Mouse (Mus musculus) thymus, adult 2 months (tissue): ENCODE measurements around the gene Cenpx. TPM values are rescaled to one million over a fixed set of nuclear protein-coding genes. Genes with fewer than 3 reads are reported as not detected.

Experiments used
- DNase-seq: peaks from one replicate; pipeline ENCODE4 v3.0.0; 2021
- H3K27ac ChIP-seq: fragments of 200-500 bp; 2 replicates; pipeline ENCODE4 v1.5.1; 2012; ENCODE audit warnings: low read length, control low read depth; ENCODE audit not compliant: control insufficient read depth, insufficient read depth
- H3K27me3 ChIP-seq: fragments of 200-500 bp; 2 replicates; pipeline ENCODE4 v1.6.1; 2012; ENCODE audit warnings: mild to moderate bottlenecking, low read length, moderate library complexity, mixed read lengths; ENCODE audit not compliant: control insufficient read depth, insufficient read depth
- H3K36me3 ChIP-seq: fragments of 200-500 bp; 2 replicates; pipeline ENCODE4 v1.6.1; 2012; ENCODE audit warnings: mild to moderate bottlenecking, low read length, moderate library complexity; ENCODE audit not compliant: control insufficient read depth, insufficient read depth
- H3K4me1 ChIP-seq: fragments of 200-500 bp; replicated peaks from 2 replicates; pipeline ENCODE4 v1.6.1; 2012; ENCODE audit warnings: low read length; ENCODE audit not compliant: control insufficient read depth, insufficient read depth
- H3K4me3 ChIP-seq: fragments of 200-500 bp; 2 replicates; pipeline ENCODE4 v1.5.1; 2012; ENCODE audit warnings: mild to moderate bottlenecking, low read length, control low read depth, moderate library complexity; ENCODE audit not compliant: control insufficient read depth, insufficient read depth
- CTCF ChIP-seq: fragments of 200-500 bp; IDR thresholded peaks from 2 replicates; pipeline ENCODE4 v1.5.1; 2012; ENCODE audit warnings: mild to moderate bottlenecking, control low read depth, low read length, moderate library complexity, borderline replicate concordance; ENCODE audit not compliant: control insufficient read depth, poor library complexity, insufficient read depth; ENCODE audit errors: extremely low read depth
- POLR2A ChIP-seq: fragments of 200-500 bp; IDR thresholded peaks from 2 replicates; pipeline ENCODE4 v1.6.1; 2012; ENCODE audit warnings: mild to moderate bottlenecking, low read length, control low read depth, moderate library complexity; ENCODE audit not compliant: control insufficient read depth, poor library complexity, insufficient read depth; ENCODE audit errors: extremely low read depth
- WGBS: fragments of 180-500 bp; shearing (Covaris S2); methylation state at CpG from one replicate; pipeline ENCODE4 v1.1.7; 2018; 5-methylcytosine and 5-hydroxymethylcytosine counted together
- polyA plus RNA-seq: library from polyadenylated mRNA; depleted of rRNA; stranded (reverse); fragments of >200 nt; gene quantifications from 2 replicates; pipeline ENCODE4 v1.2.3, GENCODE M21; 2012; rRNA removed

The Cenpx gene
- polyA plus RNA-seq, 1 experiment: 112 TPM

DNA sequence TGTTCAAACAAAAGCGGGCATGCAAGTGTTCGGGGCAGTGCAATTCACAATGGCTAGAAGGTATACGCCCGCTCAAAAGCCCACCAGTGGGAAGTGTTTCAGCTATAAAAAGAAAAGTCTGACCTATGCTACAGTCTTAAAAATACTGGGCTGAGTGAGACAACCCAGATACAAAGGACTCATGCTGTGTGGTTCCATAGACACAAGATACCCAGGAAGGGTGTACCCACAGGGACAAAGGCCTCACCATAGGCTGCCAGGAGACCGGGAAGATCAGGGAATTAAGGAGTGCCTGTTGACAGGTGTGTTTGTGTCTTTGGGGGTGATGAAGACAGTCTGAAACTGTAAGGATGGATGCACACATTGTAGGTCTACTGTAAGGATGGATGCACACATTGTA lies 49.8 kb downstream of the Cenpx start:
- no peaks in the 10 kb centered on the region for H3K36me3 ChIP-seq
- DNase-seq: no peak
- WGBS: 97% methylated on average over 5 of the region's 5 CpGs
- peaks cover 25% of the 10 kb centered on the region for H3K27me3 ChIP-seq
- H3K4me3 ChIP-seq: no peak overlapping the region
- H3K27ac ChIP-seq: no peak overlapping the region
- TF ChIP-seq CTCF (no peak), POLR2A (no peak)
- peaks cover 14% of the 10 kb centered on the region for H3K4me1 ChIP-seq

- Histone ChIP-seq H3K36me3 (no peaks in the 10 kb centered on the region), H3K27ac (no peak overlapping the region), H3K27me3 (peaks cover 25% of the 10 kb centered on the region), H3K4me3 (no peak overlapping the region), H3K4me1 (peaks cover 14% of the 10 kb centered on the region)
- TF ChIP-seq POLR2A: no peak
- TF ChIP-seq CTCF: no peak
- 89% methylated on average over 6 of the region's 6 CpGs for WGBS
- DNase-seq: no peak
These were observed 50.8 kb downstream of the Cenpx start for GRCm38 (mm10) chr11:120662759-120663158.

- peaks cover 14% of the 10 kb centered on the region for H3K4me1 ChIP-seq
- H3K27me3 ChIP-seq: peaks cover 25% of the 10 kb centered on the region
- TF ChIP-seq POLR2A (no peak), CTCF (no peak)
- H3K36me3 ChIP-seq: no peaks in the 10 kb centered on the region
- peak within 1 kb of the TSS; percentile 15 for H3K4me3 ChIP-seq
- no peak within 1 kb of the TSS for H3K27ac ChIP-seq
- 3% methylated on average over 35 of the region's 35 CpGs for WGBS
- DNase-seq: no peak
These were observed 52.5 kb downstream of the Cenpx start, which contains the start of gene Notum for GRCm38 (mm10) chr11:120661076-120661460. Gene Notum (minus strand): TSS chr11:120661175.

Other genes with a start within 250 kb of the Cenpx start
- gene Arl16, start 246.1 kb downstream of the Cenpx start, polyA plus RNA-seq: 25.9 and 28.4 TPM in 2 replicates
- gene Mrpl12, start 229.1 kb downstream of the Cenpx start, polyA plus RNA-seq: 89.6 and 92.3 TPM in 2 replicates
- 102 and 103 TPM in 2 replicates for gene Slc25a10, start 221.9 kb downstream of the Cenpx start, polyA plus RNA-seq
- gene Gcgr, start 183.0 kb downstream of the Cenpx start, polyA plus RNA-seq: 1.0 TPM in 2 replicates
- gene Mcrip1, start 164.0 kb downstream of the Cenpx start, polyA plus RNA-seq: 167 and 191 TPM in 2 replicates
- gene Ppp1r27, start 162.6 kb downstream of the Cenpx start, polyA plus RNA-seq: 5.0 and 6.4 TPM in 2 replicates
- 125 and 139 TPM in 2 replicates for gene P4hb, start 140.5 kb downstream of the Cenpx start, polyA plus RNA-seq
- 1,184 and 1,219 TPM in 2 replicates for gene Arhgdia, start 132.1 kb downstream of the Cenpx start, polyA plus RNA-seq
- gene Alyref, start 115.4 kb downstream of the Cenpx start, polyA plus RNA-seq: 60.9 and 74.6 TPM in 2 replicates
- 127 and 140 TPM in 2 replicates for gene Anapc11, start 115.3 kb downstream of the Cenpx start, polyA plus RNA-seq
- 2.2 and 2.8 TPM in 2 replicates for gene Npb, start 105.3 kb downstream of the Cenpx start, polyA plus RNA-seq
- 247 and 260 TPM in 2 replicates for gene Pcyt2, start 95.8 kb downstream of the Cenpx start, polyA plus RNA-seq
- 169 and 184 TPM in 2 replicates for gene Sirt7, start 88.5 kb downstream of the Cenpx start, polyA plus RNA-seq
- gene Mafg, start 80.1 kb downstream of the Cenpx start, polyA plus RNA-seq: 33.6 and 35.5 TPM in 2 replicates
- gene Pycr1, start 70.0 kb downstream of the Cenpx start, polyA plus RNA-seq: 2.8 and 3.4 TPM in 2 replicates
- 1.2 and 3.2 TPM in 2 replicates for gene Myadml2, start 65.6 kb downstream of the Cenpx start, polyA plus RNA-seq
- 0.24 and 0.89 TPM in 2 replicates for gene Notum, start 52.6 kb downstream of the Cenpx start, polyA plus RNA-seq
- 170 and 183 TPM in 2 replicates for gene Aspscr1, start 40.8 kb downstream of the Cenpx start, polyA plus RNA-seq
- gene Lrrc45, start 187 bp upstream of the Cenpx start, polyA plus RNA-seq: 69.2 and 77.3 TPM in 2 replicates
- gene Rac3, start 7.7 kb upstream of the Cenpx start, polyA plus RNA-seq: 22.8 and 26.3 TPM in 2 replicates
- gene Dcxr, start 13.5 kb upstream of the Cenpx start, polyA plus RNA-seq: 78.4 and 126 TPM in 2 replicates
- 426 and 617 TPM in 2 replicates for gene Cbr2, start 18.4 kb upstream of the Cenpx start, polyA plus RNA-seq
- gene Hmga1b, start 49.1 kb upstream of the Cenpx start, polyA plus RNA-seq: 3.3 and 4.5 TPM in 2 replicates
- 87.4 and 102 TPM in 2 replicates for gene Rfng, start 70.5 kb upstream of the Cenpx start, polyA plus RNA-seq
- 171 and 193 TPM in 2 replicates for gene Gps1, start 70.5 kb upstream of the Cenpx start, polyA plus RNA-seq
- 65.8 and 70.3 TPM in 2 replicates for gene Dus1l, start 82.7 kb upstream of the Cenpx start, polyA plus RNA-seq
- 973 and 1,776 TPM in 2 replicates for gene Fasn, start 110.8 kb upstream of the Cenpx start, polyA plus RNA-seq
- 1.6 and 1.7 TPM in 2 replicates for gene Ccdc57, start 219.1 kb upstream of the Cenpx start, polyA plus RNA-seq
- 8.0 and 8.5 TPM in 2 replicates for gene Slc16a3, start 234.7 kb upstream of the Cenpx start, polyA plus RNA-seq